Mouse (Mus musculus) spleen, adult 2 months (tissue): ENCODE results near the gene Gm17571. TPM values are rescaled to one million over a fixed set of nuclear protein-coding genes. Genes with fewer than 3 reads are reported as not detected.
A peak's percentile ranks its signal among the peaks of the same experiment; 100 is the strongest.

ENCODE experiments used
- DNase-seq, 2 experiments: peaks; one replicate each; pipeline versions ENCODE4 v3.0.0 to v3.0.0-alpha.2; 2012 to 2021; ENCODE audit warnings: low spot score in 2 of 2, low read depth in 1 of 2
- H3K27ac ChIP-seq: fragments of 200-500 bp; 2 replicates; pipeline ENCODE4 v1.5.1; 2012; ENCODE audit warnings: low read length, inconsistent platforms; ENCODE audit not compliant: insufficient read depth
- H3K27me3 ChIP-seq: fragments of 200-500 bp; 2 replicates; pipeline ENCODE4 v1.6.1; 2012; ENCODE audit warnings: mild to moderate bottlenecking, moderate library complexity, low read length, inconsistent platforms; ENCODE audit not compliant: control insufficient read depth, insufficient read depth
- H3K36me3 ChIP-seq: fragments of 200-500 bp; 2 replicates; pipeline ENCODE4 v1.6.1; 2012; ENCODE audit warnings: mild to moderate bottlenecking, low read length, inconsistent platforms; ENCODE audit not compliant: control insufficient read depth, insufficient read depth
- H3K4me1 ChIP-seq: fragments of 200-500 bp; 2 replicates; pipeline ENCODE4 v1.6.1; 2011; ENCODE audit warnings: inconsistent platforms; ENCODE audit not compliant: control insufficient read depth, insufficient read depth, insufficient read length
- H3K4me3 ChIP-seq: fragments of 200-500 bp; 2 replicates; pipeline ENCODE4 v1.5.1; 2011; ENCODE audit warnings: mild to moderate bottlenecking, inconsistent platforms; ENCODE audit not compliant: insufficient read depth, insufficient read length; ENCODE audit errors: extremely low read depth
- CTCF ChIP-seq: fragments of 200-500 bp; IDR thresholded peaks from 2 replicates; pipeline ENCODE4 v1.5.1; 2011; ENCODE audit warnings: mild to moderate bottlenecking, inconsistent platforms; ENCODE audit not compliant: insufficient read depth, insufficient read length, insufficient replicate concordance; ENCODE audit errors: extremely low read depth
- POLR2A ChIP-seq: fragments of 200-500 bp; IDR thresholded peaks from 2 replicates; pipeline ENCODE4 v1.6.1; 2011; ENCODE audit warnings: low read depth, low read length, inconsistent platforms
- WGBS: fragments of 180-500 bp; shearing (Covaris S2); methylation state at CpG from one replicate; pipeline ENCODE4 v1.1.7; 2018; 5-methylcytosine and 5-hydroxymethylcytosine counted together
- polyA plus RNA-seq: library from polyadenylated mRNA; depleted of rRNA; stranded (reverse); fragments of >200 nt; gene quantifications from 2 replicates; pipeline ENCODE4 v1.2.3, GENCODE M21; 2012

Gene Gm17571
- polyA plus RNA-seq, 1 experiment, result not detected

- no peak overlapping the region for H3K4me3 ChIP-seq
- WGBS, result 47% methylated on average over 12 of the region's 12 CpGs
These were observed 38.0 kb upstream of the Gm17571 start for GRCm38 (mm10) chr9:13484267-13485240.

GRCm38 (mm10) chr9:13483199-13484068 is 36.9 kb upstream of the Gm17571 start:
- H3K4me3 ChIP-seq, result no peak overlapping the region
- H3K27ac ChIP-seq, result no peak overlapping the region
- 88% methylated on average over 5 of the region's 5 CpGs for WGBS
- H3K4me1 ChIP-seq, result no peaks in the 10 kb centered on the region; the same call in none of the 2 replicates
- no peaks in the 10 kb centered on the region for H3K27me3 ChIP-seq
- DNase-seq, result no peak
- TF ChIP-seq POLR2A (no peak), CTCF (no peak)
- no peaks in the 10 kb centered on the region for H3K36me3 ChIP-seq

More at GRCm38 (mm10) chr9:13484267-13485240, 38.0 kb upstream of the Gm17571 start:
- no peaks in the 10 kb centered on the region; the same call in none of the 2 replicates for H3K4me1 ChIP-seq
- no peaks in the 10 kb centered on the region for H3K36me3 ChIP-seq
- no peak for DNase-seq
- peak overlapping the region; percentile 40; the same call in 1 of the 2 replicates for H3K27ac ChIP-seq
- H3K27me3 ChIP-seq, result no peaks in the 10 kb centered on the region
- TF ChIP-seq POLR2A (no peak), CTCF (no peak)

GRCm38 (mm10) chr9:13479275-13479674 is 32.7 kb upstream of the Gm17571 start:
- no peak overlapping the region for H3K4me3 ChIP-seq
- H3K36me3 ChIP-seq, result no peaks in the 10 kb centered on the region
- no peak for DNase-seq
- H3K27ac ChIP-seq, result no peak overlapping the region
- 84% methylated on average over 4 of the region's 4 CpGs for WGBS
- no peak for TF ChIP-seq CTCF
- no peak for TF ChIP-seq POLR2A
- no peaks in the 10 kb centered on the region for H3K27me3 ChIP-seq
- H3K4me1 ChIP-seq, result no peaks in the 10 kb centered on the region; the same call in 1 of the 2 replicates

- Histone ChIP-seq H3K27ac (no peak overlapping the region), H3K4me3 (no peak overlapping the region), H3K36me3 (no peaks in the 10 kb centered on the region), H3K4me1 (peaks cover 22% of the 10 kb centered on the region), H3K27me3 (no peaks in the 10 kb centered on the region)
- DNase-seq, result no peak
- WGBS, result 92% methylated on average over 5 of the region's 5 CpGs
- no peak for TF ChIP-seq POLR2A
- TF ChIP-seq CTCF, result no peak
These were observed 28.4 kb upstream of the Gm17571 start for GRCm38 (mm10) chr9:13474951-13475350.

GRCm38 (mm10) chr9:13470013-13470412 is 23.5 kb upstream of the Gm17571 start:
- TF ChIP-seq POLR2A (no peak), CTCF (no peak)
- H3K36me3 ChIP-seq, result no peaks in the 10 kb centered on the region
- no peaks in the 10 kb centered on the region for H3K27me3 ChIP-seq
- H3K4me3 ChIP-seq, result no peak overlapping the region
- H3K27ac ChIP-seq, result peak overlapping the region; percentile 81; the same call in 1 of the 2 replicates
- H3K4me1 ChIP-seq, result peaks cover 54% of the 10 kb centered on the region
- peak in 1 of 2 experiments; percentile 66 for DNase-seq
- 4% methylated on average over 7 of the region's 7 CpGs for WGBS

- WGBS, result 49% methylated on average over 6 of the region's 6 CpGs
- Histone ChIP-seq H3K4me1 (peaks cover 52% of the 10 kb centered on the region), H3K36me3 (no peaks in the 10 kb centered on the region), H3K4me3 (no peak overlapping the region), H3K27ac (peak overlapping the region; percentile 81), H3K27me3 (no peaks in the 10 kb centered on the region)
- no peak for TF ChIP-seq CTCF
- no peak for TF ChIP-seq POLR2A
- peak in 1 of 2 experiments; percentile 31 for DNase-seq
These were observed 22.2 kb upstream of the Gm17571 start for GRCm38 (mm10) chr9:13468778-13469177.
